Mouse (Mus musculus): ENCODE data around the gene Catsperd. TPM values are rescaled to one million over a fixed set of nuclear protein-coding genes. Genes with fewer than 3 reads are reported as not detected.

Catsperd gene
- total and polyA plus RNA-seq, 2 experiments from 2014 or later: 0.81 to 1.2 TPM

GRCm38 (mm10) chr17:56693395-56693794 is 65.5 kb downstream of the Catsperd start:
- no peak overlapping the region for H3K4me3 ChIP-seq (ENCODE audit: low read depth, low read length)
- WGBS: 40% methylated on average over 1 of the region's 1 CpGs
- peak; percentile 42 for ATAC-seq
- no peak overlapping the region for H3K9ac ChIP-seq
- no peaks in the 10 kb centered on the region for H3K4me1 ChIP-seq (ENCODE audit: insufficient read depth)
- no peaks in the 10 kb centered on the region for H3K9me3 ChIP-seq (ENCODE audit: low read length)
- H3K4me2 ChIP-seq (ENCODE audit: low read depth): no peak overlapping the region
- no peaks in the 10 kb centered on the region for H3K27me3 ChIP-seq (ENCODE audit: insufficient read depth, low read length)
- peaks cover 79% of the 10 kb centered on the region for H3K36me3 ChIP-seq (ENCODE audit: insufficient read depth)
- no peak overlapping the region for H3K27ac ChIP-seq (ENCODE audit: low read depth, low read length)
- no peak for TF ChIP-seq CTCF (IDR thresholded peaks at IDR 0.05; ENCODE audit: low read depth)
- DNase-seq: no peak

DNA sequence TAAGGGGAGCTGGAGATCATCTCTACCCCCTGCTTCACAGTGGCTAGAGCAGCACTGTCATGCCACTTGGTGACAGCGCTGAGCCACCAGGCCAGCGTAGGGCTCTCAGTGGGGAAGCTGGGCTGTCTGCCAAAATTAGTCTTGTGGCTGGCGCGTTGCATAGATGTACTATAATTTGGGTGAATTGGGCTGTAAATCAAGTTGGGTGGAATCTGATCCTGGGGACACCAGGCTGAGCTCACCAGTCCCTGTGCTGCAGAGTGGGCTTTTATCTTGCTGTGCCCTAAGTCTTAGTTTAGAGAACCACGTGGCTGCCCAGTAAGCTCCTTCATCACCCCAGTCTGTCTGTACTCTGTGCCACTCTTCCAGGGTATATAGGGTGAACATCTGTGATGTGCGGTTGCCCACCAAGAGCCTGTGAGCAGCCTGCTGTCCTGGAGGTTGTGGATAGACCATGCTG is 65.9 kb downstream of the Catsperd start:
- Histone ChIP-seq H3K4me3 (ENCODE audit: low read depth, low read length) (no peak overlapping the region), H3K9me3 (ENCODE audit: low read length) (no peaks in the 10 kb centered on the region), H3K27me3 (ENCODE audit: insufficient read depth, low read length) (no peaks in the 10 kb centered on the region), H3K27ac (ENCODE audit: low read depth, low read length) (no peak overlapping the region), H3K9ac (no peak overlapping the region), H3K36me3 (ENCODE audit: insufficient read depth) (peaks cover 80% of the 10 kb centered on the region), H3K4me2 (ENCODE audit: low read depth) (no peak overlapping the region), H3K4me1 (ENCODE audit: insufficient read depth) (no peaks in the 10 kb centered on the region)
- TF ChIP-seq CTCF (IDR thresholded peaks at IDR 0.05; ENCODE audit: low read depth): no peak
- ATAC-seq (peak; percentile 87), DNase-seq (peak; percentile 79)
- WGBS: 18% methylated on average over 6 of the region's 6 CpGs

GRCm38 (mm10) chr17:56700451-56700850 is 72.5 kb downstream of the Catsperd start:
- no peaks in the 10 kb centered on the region for H3K27me3 ChIP-seq (ENCODE audit: insufficient read depth, low read length)
- H3K4me2 ChIP-seq (ENCODE audit: low read depth): no peak overlapping the region
- 89% methylated on average over 2 of the region's 2 CpGs for WGBS
- ATAC-seq (no peak; the same call in 1 of the 2 replicates), DNase-seq (no peak)
- no peak for TF ChIP-seq CTCF (IDR thresholded peaks at IDR 0.05; ENCODE audit: low read depth)
- no peak overlapping the region for H3K4me3 ChIP-seq (ENCODE audit: low read depth, low read length)
- no peak overlapping the region for H3K27ac ChIP-seq (ENCODE audit: low read depth, low read length)
- H3K9ac ChIP-seq: no peak overlapping the region
- peaks cover 91% of the 10 kb centered on the region for H3K36me3 ChIP-seq (ENCODE audit: insufficient read depth)
- H3K4me1 ChIP-seq (ENCODE audit: insufficient read depth): no peaks in the 10 kb centered on the region
- H3K9me3 ChIP-seq (ENCODE audit: low read length): no peaks in the 10 kb centered on the region

DNA sequence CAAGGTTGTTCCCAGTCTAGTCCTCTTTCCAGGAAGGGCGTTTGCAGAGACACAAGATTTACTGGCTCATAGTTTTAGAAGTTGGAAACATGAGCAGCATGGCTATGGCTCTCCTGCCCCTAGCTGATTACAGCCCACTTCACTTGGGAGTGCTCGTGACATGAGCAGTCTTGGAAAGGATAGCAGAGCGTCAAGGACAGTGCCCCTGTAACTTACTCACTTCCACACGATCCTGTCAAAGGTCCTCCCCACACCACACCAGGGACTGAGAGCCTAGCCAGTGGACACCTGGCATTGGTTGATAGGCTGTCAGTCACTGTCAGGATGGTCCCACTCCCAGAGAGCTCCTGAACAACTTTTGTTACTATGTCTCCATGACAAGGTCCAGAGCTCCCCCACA is 75.1 kb downstream of the Catsperd start:
- Histone ChIP-seq H3K9me3 (ENCODE audit: low read length) (no peaks in the 10 kb centered on the region), H3K27ac (ENCODE audit: low read depth, low read length) (no peak overlapping the region), H3K4me1 (ENCODE audit: insufficient read depth) (no peaks in the 10 kb centered on the region), H3K36me3 (ENCODE audit: insufficient read depth) (peaks cover 94% of the 10 kb centered on the region), H3K4me3 (ENCODE audit: low read depth, low read length) (no peak overlapping the region), H3K4me2 (ENCODE audit: low read depth) (no peak overlapping the region), H3K27me3 (ENCODE audit: insufficient read depth, low read length) (no peaks in the 10 kb centered on the region), H3K9ac (no peak overlapping the region)
- DNase-seq (no peak), ATAC-seq (no peak)
- 89% methylated on average over 4 of the region's 4 CpGs for WGBS
- TF ChIP-seq CTCF (IDR thresholded peaks at IDR 0.05; ENCODE audit: low read depth): no peak

DNA sequence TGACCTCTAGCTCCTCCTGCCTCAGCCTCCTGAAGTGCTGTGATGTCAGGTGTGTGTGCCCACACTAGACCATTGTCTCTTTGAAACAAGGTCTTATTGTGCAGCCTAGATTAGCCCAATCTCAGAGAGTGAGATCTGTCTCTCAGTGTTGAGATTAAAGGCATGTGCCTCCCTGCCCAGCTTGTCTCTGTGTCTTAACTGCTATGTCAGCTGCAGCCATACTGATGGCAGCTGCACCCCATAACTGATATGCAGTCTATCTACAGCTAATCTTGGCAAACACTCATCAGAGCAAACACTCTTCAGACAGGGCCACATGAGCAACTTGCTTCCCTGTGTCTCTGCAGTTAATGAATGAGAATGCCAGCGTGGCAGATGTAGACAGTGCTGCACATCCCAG is 78.6 kb downstream of the Catsperd start:
- Histone ChIP-seq H3K27ac (ENCODE audit: low read depth, low read length) (no peak overlapping the region), H3K4me2 (ENCODE audit: low read depth) (no peak overlapping the region), H3K9me3 (ENCODE audit: low read length) (no peaks in the 10 kb centered on the region), H3K4me1 (ENCODE audit: insufficient read depth) (no peaks in the 10 kb centered on the region), H3K36me3 (ENCODE audit: insufficient read depth) (peaks cover 94% of the 10 kb centered on the region), H3K9ac (no peak overlapping the region), H3K4me3 (ENCODE audit: low read depth, low read length) (no peak overlapping the region), H3K27me3 (ENCODE audit: insufficient read depth, low read length) (no peaks in the 10 kb centered on the region)
- WGBS: 94% methylated on average over 1 of the region's 1 CpGs
- no peak for TF ChIP-seq CTCF (IDR thresholded peaks at IDR 0.05; ENCODE audit: low read depth)
- DNase-seq (no peak), ATAC-seq (no peak)

- H3K4me3 ChIP-seq (ENCODE audit: low read depth, low read length): no peak overlapping the region
- H3K27ac ChIP-seq (ENCODE audit: low read depth, low read length): no peak overlapping the region
- no peaks in the 10 kb centered on the region for H3K27me3 ChIP-seq (ENCODE audit: insufficient read depth, low read length)
- peaks cover 93% of the 10 kb centered on the region for H3K36me3 ChIP-seq (ENCODE audit: insufficient read depth)
- TF ChIP-seq CTCF (IDR thresholded peaks at IDR 0.05; ENCODE audit: low read depth): no peak
- 79% methylated on average over 4 of the region's 4 CpGs for WGBS
- no peak for DNase-seq
- H3K4me1 ChIP-seq (ENCODE audit: insufficient read depth): no peaks in the 10 kb centered on the region
- no peak overlapping the region for H3K9ac ChIP-seq
- no peak for ATAC-seq
- no peaks in the 10 kb centered on the region for H3K9me3 ChIP-seq (ENCODE audit: low read length)
- H3K4me2 ChIP-seq (ENCODE audit: low read depth): no peak overlapping the region
Measured at GRCm38 (mm10) chr17:56708692-56709091, 80.7 kb downstream of the Catsperd start.

DNA sequence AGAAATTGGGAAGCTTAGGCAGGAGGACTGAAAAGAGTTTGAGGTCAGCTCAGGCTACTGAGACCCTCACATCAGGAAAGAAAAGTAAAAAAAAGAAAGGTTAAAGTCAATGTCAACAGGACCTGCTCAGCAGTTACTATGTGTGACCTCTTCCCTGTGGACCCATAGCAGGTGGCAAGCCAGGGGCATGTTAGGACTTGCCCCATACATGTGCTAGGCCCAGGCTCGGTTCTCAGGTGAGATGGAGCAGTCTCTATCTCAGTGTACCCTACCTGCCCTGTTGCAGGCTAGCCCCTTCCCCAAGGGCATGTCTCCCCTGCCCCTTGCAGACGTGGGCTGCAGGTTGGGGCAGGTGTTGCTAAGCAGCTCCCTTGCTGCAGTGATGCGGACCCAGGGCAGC is 81.8 kb downstream of the Catsperd start:
- no peak overlapping the region for H3K27ac ChIP-seq (ENCODE audit: low read depth, low read length)
- no peak for DNase-seq
- WGBS: 91% methylated on average over 3 of the region's 3 CpGs
- no peaks in the 10 kb centered on the region for H3K27me3 ChIP-seq (ENCODE audit: insufficient read depth, low read length)
- TF ChIP-seq CTCF (IDR thresholded peaks at IDR 0.05; ENCODE audit: low read depth): no peak
- no peak overlapping the region for H3K4me2 ChIP-seq (ENCODE audit: low read depth)
- no peak overlapping the region for H3K9ac ChIP-seq
- no peaks in the 10 kb centered on the region for H3K9me3 ChIP-seq (ENCODE audit: low read length)
- ATAC-seq: no peak
- H3K4me3 ChIP-seq (ENCODE audit: low read depth, low read length): no peak overlapping the region
- H3K4me1 ChIP-seq (ENCODE audit: insufficient read depth): no peaks in the 10 kb centered on the region
- peaks cover 83% of the 10 kb centered on the region for H3K36me3 ChIP-seq (ENCODE audit: insufficient read depth)

Other genes starting within 250 kb of the Catsperd start
- 568 and 711 TPM in 2 replicates for gene Ptprs, start 151.7 kb upstream of the Catsperd start, total RNA-seq (2014; rRNA removed)
- gene Ptprs, start 151.7 kb upstream of the Catsperd start, polyA plus RNA-seq (2015; fragmentation: Nextera tagmentation; extraction: Ambion mirVana): 196 and 250 TPM in 2 replicates
- gene Znrf4, start 115.7 kb upstream of the Catsperd start, total RNA-seq (2014; rRNA removed): not detected in 2 replicates
- gene Znrf4, start 115.7 kb upstream of the Catsperd start, polyA plus RNA-seq (2015; fragmentation: Nextera tagmentation; extraction: Ambion mirVana): 0.13 and 0.16 TPM in 2 replicates
- 0.33 TPM in 1 of 2 replicates, not detected in the other for gene Gm20219, start 73.8 kb upstream of the Catsperd start, total RNA-seq (2014; rRNA removed)
- gene Gm20219, start 73.8 kb upstream of the Catsperd start, polyA plus RNA-seq (2015; fragmentation: Nextera tagmentation; extraction: Ambion mirVana): 0.29 and 0.40 TPM in 2 replicates
- gene Safb2, start 43.6 kb upstream of the Catsperd start, total RNA-seq (2014; rRNA removed): 27.2 and 35.1 TPM in 2 replicates
- 25.0 and 36.7 TPM in 2 replicates for gene Safb2, start 43.6 kb upstream of the Catsperd start, polyA plus RNA-seq (2015; fragmentation: Nextera tagmentation; extraction: Ambion mirVana)
- gene Safb, start 43.3 kb upstream of the Catsperd start, total RNA-seq (2014; rRNA removed): 56.0 and 71.7 TPM in 2 replicates
- gene Safb, start 43.3 kb upstream of the Catsperd start, polyA plus RNA-seq (2015; fragmentation: Nextera tagmentation; extraction: Ambion mirVana): 61.8 and 82.8 TPM in 2 replicates
- gene 2410015M20Rik, start 18.4 kb upstream of the Catsperd start, total RNA-seq (2014; rRNA removed): 66.0 and 124 TPM in 2 replicates
- 208 and 263 TPM in 2 replicates for gene 2410015M20Rik, start 18.4 kb upstream of the Catsperd start, polyA plus RNA-seq (2015; fragmentation: Nextera tagmentation; extraction: Ambion mirVana)
- gene Rpl36, start 14.7 kb upstream of the Catsperd start, total RNA-seq (2014; rRNA removed): 807 and 1,399 TPM in 2 replicates
- gene Rpl36, start 14.7 kb upstream of the Catsperd start, polyA plus RNA-seq (2015; fragmentation: Nextera tagmentation; extraction: Ambion mirVana): 1,145 and 1,575 TPM in 2 replicates
- 64.9 and 76.3 TPM in 2 replicates for gene Lonp1, start 1.3 kb upstream of the Catsperd start, total RNA-seq (2014; rRNA removed)
- 34.2 and 38.2 TPM in 2 replicates for gene Lonp1, start 1.3 kb upstream of the Catsperd start, polyA plus RNA-seq (2015; fragmentation: Nextera tagmentation; extraction: Ambion mirVana)
- gene Ranbp3, start 45.2 kb downstream of the Catsperd start, total RNA-seq (2014; rRNA removed): 104 and 115 TPM in 2 replicates
- gene Ranbp3, start 45.2 kb downstream of the Catsperd start, polyA plus RNA-seq (2015; fragmentation: Nextera tagmentation; extraction: Ambion mirVana): 98.2 and 100 TPM in 2 replicates
- 191 TPM in 2 replicates for gene Ndufa11, start 89.6 kb downstream of the Catsperd start, total RNA-seq (2014; rRNA removed)
- gene Ndufa11, start 89.6 kb downstream of the Catsperd start, polyA plus RNA-seq (2015; fragmentation: Nextera tagmentation; extraction: Ambion mirVana): 576 and 730 TPM in 2 replicates
- gene Vmac, start 89.9 kb downstream of the Catsperd start, total RNA-seq (2014; rRNA removed): 23.2 and 33.7 TPM in 2 replicates
- gene Vmac, start 89.9 kb downstream of the Catsperd start, polyA plus RNA-seq (2015; fragmentation: Nextera tagmentation; extraction: Ambion mirVana): 24.3 and 26.9 TPM in 2 replicates
- gene Nrtn, start 129.4 kb downstream of the Catsperd start, total RNA-seq (2014; rRNA removed): 1.9 and 5.4 TPM in 2 replicates
- gene Nrtn, start 129.4 kb downstream of the Catsperd start, polyA plus RNA-seq (2015; fragmentation: Nextera tagmentation; extraction: Ambion mirVana): 2.7 and 2.8 TPM in 2 replicates
- gene Dus3l, start 136.6 kb downstream of the Catsperd start, total RNA-seq (2014; rRNA removed): 75.1 and 75.3 TPM in 2 replicates
- 70.4 and 79.9 TPM in 2 replicates for gene Dus3l, start 136.6 kb downstream of the Catsperd start, polyA plus RNA-seq (2015; fragmentation: Nextera tagmentation; extraction: Ambion mirVana)
- 0.69 and 0.71 TPM in 2 replicates for gene Prr22, start 142.1 kb downstream of the Catsperd start, total RNA-seq (2014; rRNA removed)
- 0.14 and 0.25 TPM in 2 replicates for gene Prr22, start 142.1 kb downstream of the Catsperd start, polyA plus RNA-seq (2015; fragmentation: Nextera tagmentation; extraction: Ambion mirVana)
- 2.4 and 3.6 TPM in 2 replicates for gene Rfx2, start 202.9 kb downstream of the Catsperd start, total RNA-seq (2014; rRNA removed)
- 2.2 and 3.4 TPM in 2 replicates for gene Rfx2, start 202.9 kb downstream of the Catsperd start, polyA plus RNA-seq (2015; fragmentation: Nextera tagmentation; extraction: Ambion mirVana)
- not detected in 2 replicates for gene Acsbg2, start 246.3 kb downstream of the Catsperd start, total RNA-seq (2014; rRNA removed)
- gene Acsbg2, start 246.3 kb downstream of the Catsperd start, polyA plus RNA-seq (2015; fragmentation: Nextera tagmentation; extraction: Ambion mirVana): not detected in 2 replicates
- 0.14 TPM in 1 of 2 replicates, not detected in the other for gene 1700061G19Rik, start 247.3 kb downstream of the Catsperd start, total RNA-seq (2014; rRNA removed)
- gene 1700061G19Rik, start 247.3 kb downstream of the Catsperd start, polyA plus RNA-seq (2015; fragmentation: Nextera tagmentation; extraction: Ambion mirVana): 0.15 and 0.48 TPM in 2 replicates

Measured in forebrain, postnatal 0 days (tissue).